Mouse (Mus musculus) ES-Bruce4 (cell line): Measurements from ENCODE around the gene Garem2. TPM values are rescaled to one million over a fixed set of nuclear protein-coding genes. Genes with fewer than 3 reads are reported as not detected.

Experiments used
- H3K27ac ChIP-seq: 2 replicates; pipeline ENCODE4 v1.5.1; 2012; ENCODE audit warnings: low read length, inconsistent platforms; ENCODE audit not compliant: insufficient read depth
- H3K27me3 ChIP-seq: 2 replicates; pipeline ENCODE4 v1.6.1; 2012; ENCODE audit warnings: mild to moderate bottlenecking, low read length, inconsistent platforms; ENCODE audit not compliant: control insufficient read depth, poor library complexity, insufficient read depth, severe bottlenecking
- H3K36me3 ChIP-seq: 2 replicates; pipeline ENCODE4 v1.6.1; 2012; ENCODE audit warnings: inconsistent platforms, mild to moderate bottlenecking, low read length, moderate library complexity; ENCODE audit not compliant: control insufficient read depth, poor library complexity, insufficient read depth, severe bottlenecking
- H3K4me1 ChIP-seq: one replicate; pipeline ENCODE4 v1.8.1; 2011; ENCODE audit warnings: low read length; ENCODE audit not compliant: control insufficient read depth, insufficient read depth
- H3K4me3 ChIP-seq: 2 replicates; pipeline ENCODE4 v1.5.1; 2011; ENCODE audit warnings: low read depth, mild to moderate bottlenecking, low read length
- H3K9ac ChIP-seq: 2 replicates; pipeline ENCODE4 v1.6.1; 2012; ENCODE audit warnings: low read depth, mild to moderate bottlenecking, inconsistent platforms; ENCODE audit not compliant: poor library complexity, severe bottlenecking
- H3K9me3 ChIP-seq: replicated peaks from 2 replicates; pipeline ENCODE4 v1.6.1; 2012; ENCODE audit warnings: mild to moderate bottlenecking, low read length, inconsistent platforms; ENCODE audit not compliant: control insufficient read depth, poor library complexity, insufficient read depth, severe bottlenecking
- CTCF ChIP-seq: IDR thresholded peaks from one replicate; pipeline ENCODE4 v1.8.1; 2011; ENCODE audit warnings: low read depth, low read length
- EP300 ChIP-seq: IDR thresholded peaks from 2 replicates; pipeline ENCODE4 v1.6.1; 2011; ENCODE audit warnings: low read depth, low read length; ENCODE audit not compliant: insufficient read depth
- POLR2A ChIP-seq: IDR thresholded peaks from one replicate; pipeline ENCODE4 v1.8.1; 2011; ENCODE audit warnings: low read length; ENCODE audit not compliant: insufficient read depth
- polyA plus RNA-seq: library from polyadenylated mRNA; stranded (reverse); fragments of >200 nt; gene quantifications from 2 replicates; pipeline ENCODE4 v1.2.4, GENCODE M21; 2011; ENCODE audit warnings: low read depth; ENCODE audit not compliant: missing spikeins, insufficient read depth, insufficient read length

Gene Garem2
- polyA plus RNA-seq, 1 experiment = 0.67 TPM

DNA sequence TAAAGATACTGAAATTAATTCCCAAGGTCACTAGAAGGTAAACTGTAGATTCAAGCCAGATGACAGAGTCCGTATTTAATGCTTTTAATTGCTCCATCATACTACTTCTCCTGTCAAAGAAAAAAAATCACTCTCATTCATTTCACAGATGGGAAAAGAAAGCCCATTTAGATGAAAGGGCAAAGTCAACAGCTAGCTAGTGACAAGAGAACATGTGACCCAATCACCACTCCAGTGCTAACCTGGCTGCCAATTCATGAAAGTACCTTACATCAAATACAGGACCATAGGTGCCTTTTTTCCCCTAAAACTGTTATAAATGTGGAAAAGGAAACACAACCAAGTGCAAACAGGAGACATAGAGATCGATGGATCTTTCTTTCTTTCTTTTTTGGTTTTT is 48.3 kb downstream of the Garem2 start:
- no peaks in the 10 kb centered on the region for H3K27me3 ChIP-seq
- H3K9ac ChIP-seq = no peak overlapping the region
- no peak overlapping the region for H3K4me3 ChIP-seq
- H3K9me3 ChIP-seq = no peaks in the 10 kb centered on the region
- no peak for TF ChIP-seq CTCF
- no peak for TF ChIP-seq POLR2A
- TF ChIP-seq EP300 = no peak
- H3K36me3 ChIP-seq = no peaks in the 10 kb centered on the region
- no peaks in the 10 kb centered on the region for H3K4me1 ChIP-seq
- no peak overlapping the region for H3K27ac ChIP-seq

DNA sequence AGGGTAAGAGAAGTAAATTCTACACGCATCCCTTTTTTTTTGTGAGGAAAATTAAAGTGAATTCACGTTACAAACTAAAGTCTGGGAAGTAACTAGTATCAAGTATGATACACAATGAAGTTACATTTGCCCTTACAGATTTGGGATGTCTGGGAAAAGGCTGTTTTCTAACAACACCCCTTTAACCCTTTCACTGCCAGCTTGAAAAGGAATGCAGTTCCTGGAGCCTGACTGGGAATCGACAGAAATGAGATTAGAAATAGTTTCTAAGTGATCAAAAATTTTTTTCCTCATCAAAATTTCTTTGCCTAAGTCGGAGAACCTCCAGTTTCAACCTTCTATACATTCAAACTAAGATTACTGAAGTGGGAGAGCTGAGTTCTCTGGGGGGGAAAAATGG is 49.1 kb downstream of the Garem2 start:
- H3K9me3 ChIP-seq = no peaks in the 10 kb centered on the region
- no peaks in the 10 kb centered on the region for H3K4me1 ChIP-seq
- TF ChIP-seq POLR2A (no peak), CTCF (no peak), EP300 (no peak)
- H3K9ac ChIP-seq = peak overlapping the region; percentile 59
- H3K27me3 ChIP-seq = no peaks in the 10 kb centered on the region
- H3K27ac ChIP-seq = no peak overlapping the region
- H3K4me3 ChIP-seq = no peak overlapping the region
- H3K36me3 ChIP-seq = no peaks in the 10 kb centered on the region

DNA sequence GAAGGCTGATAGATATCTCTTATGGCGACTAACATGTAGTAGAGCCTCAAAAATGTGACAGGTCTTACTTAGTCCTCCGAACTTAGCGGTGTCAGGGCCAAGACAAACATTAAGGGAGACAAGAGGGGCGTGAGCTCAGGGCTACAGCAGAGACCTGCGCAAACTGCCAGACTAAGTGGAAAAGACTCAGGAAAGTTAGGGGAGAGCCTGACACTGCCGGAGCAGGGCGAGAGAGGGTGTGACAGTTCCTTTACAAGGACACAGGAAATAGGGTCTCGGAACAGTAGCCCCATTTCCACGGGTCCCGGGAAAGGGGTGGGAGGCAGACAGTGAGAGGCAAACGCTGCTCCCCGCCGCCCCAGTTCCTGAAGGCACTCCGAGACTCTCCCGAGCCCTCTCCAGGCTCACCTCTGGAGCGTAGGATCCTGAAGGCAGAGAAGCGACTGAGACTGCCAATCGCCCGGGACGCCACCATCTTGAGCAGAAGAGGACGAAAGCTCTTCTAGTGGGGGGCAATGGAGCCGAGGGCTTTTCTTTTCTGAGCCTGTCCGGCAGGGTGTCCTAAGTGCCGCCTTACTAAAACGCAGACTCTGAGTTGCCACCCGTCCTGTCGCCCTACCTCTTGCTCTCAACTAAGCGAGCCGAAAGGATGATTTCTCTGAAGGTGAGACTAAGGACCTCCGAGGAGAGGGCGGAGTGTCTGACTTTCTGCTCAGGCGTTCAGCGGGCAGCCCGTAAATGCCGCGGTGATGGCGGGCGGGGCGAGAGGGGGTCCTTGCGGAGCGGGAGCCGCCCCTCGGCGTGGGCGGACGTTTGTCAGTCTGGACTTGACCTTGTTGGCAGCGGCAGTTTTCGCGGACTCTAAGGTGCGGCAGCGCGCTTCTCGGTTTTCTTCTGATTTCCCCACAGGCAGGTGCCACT is 49.8 kb downstream of the Garem2 start, which contains the start of the genes Hadha and Hadhb:
TSS of gene Hadha (minus strand) at position 689 of the 921 bp plus-strand sequence.
TSS of gene Hadhb (plus strand) at position 775 of the 921 bp plus-strand sequence.
- Histone ChIP-seq H3K27ac (no peak within 1 kb of the TSS), H3K27me3 (no peaks in the 10 kb centered on the region), H3K9me3 (no peaks in the 10 kb centered on the region), H3K4me1 (no peaks in the 10 kb centered on the region), H3K9ac (peak within 1 kb of the TSS; percentile 59), H3K36me3 (no peaks in the 10 kb centered on the region), H3K4me3 (peak within 1 kb of the TSS; percentile 97)
- peak; percentile 51 for TF ChIP-seq POLR2A
- no peak for TF ChIP-seq EP300
- no peak for TF ChIP-seq CTCF

DNA sequence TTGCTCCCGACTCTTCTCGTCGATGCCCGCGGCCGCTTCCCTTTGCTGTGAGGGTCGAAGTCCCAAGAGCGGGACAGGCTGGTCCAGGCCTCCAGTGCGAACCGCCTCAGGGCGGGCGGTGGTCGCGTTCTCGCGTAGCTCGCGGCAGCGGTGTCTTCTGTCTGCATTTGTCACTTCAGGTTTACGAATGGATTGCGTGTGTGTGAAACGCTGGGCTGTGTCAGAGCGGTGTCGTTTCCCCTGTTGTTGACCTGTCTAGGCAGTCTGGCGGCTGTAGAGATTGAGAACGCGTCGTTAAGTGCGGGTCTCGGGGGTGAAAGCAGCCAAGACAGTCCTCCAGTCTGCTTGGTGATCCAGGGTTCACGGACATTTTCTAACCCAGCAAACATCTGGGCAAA is 50.4 kb downstream of the Garem2 start:
- no peak for TF ChIP-seq CTCF
- TF ChIP-seq EP300 = no peak
- no peak for TF ChIP-seq POLR2A
- Histone ChIP-seq H3K4me1 (no peaks in the 10 kb centered on the region), H3K9ac (peak overlapping the region; percentile 59), H3K27me3 (no peaks in the 10 kb centered on the region), H3K9me3 (no peaks in the 10 kb centered on the region), H3K4me3 (peak overlapping the region; percentile 97), H3K36me3 (no peaks in the 10 kb centered on the region), H3K27ac (no peak overlapping the region)

DNA sequence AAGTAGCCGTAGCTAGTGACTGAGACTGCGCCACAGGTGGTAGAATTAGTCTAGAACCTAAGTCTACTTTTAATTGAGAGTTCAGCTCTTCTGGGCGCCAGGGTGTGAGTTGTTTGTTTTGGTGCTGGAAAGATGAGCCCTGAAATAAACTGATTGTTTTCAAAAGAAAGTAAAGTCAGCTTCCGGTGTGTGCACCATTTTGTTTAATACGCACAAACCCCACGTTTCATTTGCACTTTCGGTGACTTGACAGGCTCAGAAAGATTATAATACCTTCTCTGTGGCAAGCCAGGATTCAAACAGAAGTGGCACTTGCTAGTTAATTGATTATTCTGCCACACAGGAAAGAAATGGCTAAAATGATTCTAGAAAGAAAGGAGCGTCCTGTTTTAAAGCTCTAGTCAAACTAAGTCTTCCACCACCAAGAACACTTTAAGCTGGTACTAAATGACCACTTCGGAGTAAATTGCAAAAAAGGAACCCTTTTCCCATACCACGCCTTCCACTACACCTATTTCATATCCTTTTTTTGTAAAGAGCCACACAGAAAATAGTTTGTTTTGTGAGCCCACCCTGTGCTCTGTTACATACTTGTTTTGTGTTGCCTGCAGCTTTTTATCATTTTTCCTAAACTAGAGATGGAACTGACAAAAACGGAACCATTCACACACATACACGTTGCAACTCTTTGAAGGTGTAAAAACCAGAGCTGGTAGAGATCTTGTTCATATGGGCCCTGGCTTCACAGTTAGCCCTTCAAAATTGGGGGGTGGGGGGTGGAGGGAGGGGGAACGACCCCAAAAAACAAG is 51.1 kb downstream of the Garem2 start:
- H3K27ac ChIP-seq = no peak overlapping the region
- no peaks in the 10 kb centered on the region for H3K36me3 ChIP-seq
- peak overlapping the region; percentile 97 for H3K4me3 ChIP-seq
- no peaks in the 10 kb centered on the region for H3K27me3 ChIP-seq
- no peaks in the 10 kb centered on the region for H3K4me1 ChIP-seq
- no peak for TF ChIP-seq EP300
- no peak for TF ChIP-seq CTCF
- H3K9ac ChIP-seq = peak overlapping the region; percentile 59
- no peaks in the 10 kb centered on the region for H3K9me3 ChIP-seq

DNA sequence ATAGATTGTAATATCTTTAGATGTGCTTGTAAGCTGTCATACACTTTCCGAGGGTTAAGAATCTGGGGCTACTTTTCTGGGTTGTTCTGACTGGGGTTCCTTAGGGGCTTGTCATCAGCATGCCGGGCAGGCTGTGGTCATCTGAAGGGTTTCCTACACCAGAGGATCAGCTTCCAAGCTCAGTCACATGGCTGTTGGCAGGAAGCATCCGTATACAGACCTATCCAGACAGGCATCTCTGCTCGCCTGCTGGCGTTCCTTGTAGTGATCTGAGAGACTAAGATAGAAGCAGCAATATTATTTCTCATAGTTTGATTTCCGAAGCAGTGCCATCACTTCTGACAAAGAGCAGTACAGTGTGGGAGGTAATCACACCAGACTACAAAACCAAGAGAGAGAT is 54.6 kb downstream of the Garem2 start:
- Histone ChIP-seq H3K36me3 (no peaks in the 10 kb centered on the region), H3K4me3 (no peak overlapping the region), H3K27me3 (no peaks in the 10 kb centered on the region), H3K4me1 (no peaks in the 10 kb centered on the region), H3K9me3 (no peaks in the 10 kb centered on the region), H3K27ac (no peak overlapping the region), H3K9ac (no peak overlapping the region)
- TF ChIP-seq EP300 = no peak
- no peak for TF ChIP-seq CTCF
- TF ChIP-seq POLR2A = no peak
